Mouse (Mus musculus) stomach, postnatal 0 days (tissue): ENCODE data around the gene Fgfr2. TPM values are rescaled to one million over a fixed set of nuclear protein-coding genes. Genes with fewer than 3 reads are reported as not detected.

Experiments used
- ATAC-seq: fragments of 200-750 bp; cut with Nextera tagmentation; 2 replicates; pipeline ENCODE4 v1.8.0; 2017; ENCODE audit not compliant: low FRiP score, low TSS enrichment
- DNase-seq: peaks from one replicate; pipeline ENCODE4 v3.0.0-alpha.2; 2016; ENCODE audit warnings: low spot score
- H3K27ac ChIP-seq: fragments of 300-500 bp; sonication (generic); replicated peaks from 2 replicates; pipeline ENCODE4 v1.5.1; 2014; ENCODE audit warnings: mild to moderate bottlenecking, control low read depth
- H3K27me3 ChIP-seq: fragments of 300-500 bp; sonication (generic); 2 replicates; pipeline ENCODE4 v1.6.1; 2014; ENCODE audit warnings: low read length; ENCODE audit not compliant: control insufficient read depth, insufficient read depth
- H3K36me3 ChIP-seq: fragments of 300-500 bp; sonication (generic); 2 replicates; pipeline ENCODE4 v1.6.1; 2014; ENCODE audit warnings: low read length, mixed read lengths; ENCODE audit not compliant: control insufficient read depth, insufficient read depth
- H3K4me1 ChIP-seq: fragments of 300-500 bp; sonication (generic); replicated peaks from 2 replicates; pipeline ENCODE4 v1.6.1; 2014; ENCODE audit warnings: antibody characterized with exemption; ENCODE audit not compliant: control insufficient read depth, insufficient read depth
- H3K4me2 ChIP-seq: fragments of 300-500 bp; sonication (generic); replicated peaks from 2 replicates; pipeline ENCODE4 v1.6.1; 2014; ENCODE audit warnings: low read depth, mild to moderate bottlenecking, control low read depth, moderate library complexity
- H3K4me3 ChIP-seq: fragments of 300-500 bp; sonication (generic); 2 replicates; pipeline ENCODE4 v1.5.1; 2014; ENCODE audit warnings: low read depth, low read length, control low read depth
- H3K9ac ChIP-seq: fragments of 300-500 bp; sonication (generic); 2 replicates; pipeline ENCODE4 v1.6.1; 2014; ENCODE audit warnings: mild to moderate bottlenecking, low read length, control low read depth, mixed read lengths
- H3K9me3 ChIP-seq: fragments of 300-500 bp; sonication (generic); 2 replicates; pipeline ENCODE4 v1.6.1; 2016; ENCODE audit warnings: low read length; ENCODE audit not compliant: control insufficient read depth
- CTCF ChIP-seq: IDR thresholded peaks from 2 replicates; pipeline ENCODE4 v1.5.1; 2016; ENCODE audit warnings: antibody characterized with exemption, low read depth, mild to moderate bottlenecking, moderate library complexity
- EP300 ChIP-seq: optimal IDR thresholded peaks from 2 replicates; pipeline ENCODE3; 2016; ENCODE audit warnings: antibody characterized with exemption
- WGBS: fragments of 180-500 bp; shearing (Covaris S2); extraction: QIAGEN DNeasy Blood & Tissue Kit; methylation state at CpG from one replicate; pipeline ENCODE4 v1.1.7; 2014; 5-methylcytosine and 5-hydroxymethylcytosine counted together
- polyA plus RNA-seq: library from polyadenylated mRNA; unstranded; fragments of >200 nt; fragmentation: Nextera tagmentation; extraction: Ambion mirVana; gene quantifications from 2 replicates; pipeline ENCODE4 v1.2.1, GENCODE M21; 2015

Gene Fgfr2
- polyA plus RNA-seq, 1 experiment from 2014 or later = 60.8 TPM

DNA sequence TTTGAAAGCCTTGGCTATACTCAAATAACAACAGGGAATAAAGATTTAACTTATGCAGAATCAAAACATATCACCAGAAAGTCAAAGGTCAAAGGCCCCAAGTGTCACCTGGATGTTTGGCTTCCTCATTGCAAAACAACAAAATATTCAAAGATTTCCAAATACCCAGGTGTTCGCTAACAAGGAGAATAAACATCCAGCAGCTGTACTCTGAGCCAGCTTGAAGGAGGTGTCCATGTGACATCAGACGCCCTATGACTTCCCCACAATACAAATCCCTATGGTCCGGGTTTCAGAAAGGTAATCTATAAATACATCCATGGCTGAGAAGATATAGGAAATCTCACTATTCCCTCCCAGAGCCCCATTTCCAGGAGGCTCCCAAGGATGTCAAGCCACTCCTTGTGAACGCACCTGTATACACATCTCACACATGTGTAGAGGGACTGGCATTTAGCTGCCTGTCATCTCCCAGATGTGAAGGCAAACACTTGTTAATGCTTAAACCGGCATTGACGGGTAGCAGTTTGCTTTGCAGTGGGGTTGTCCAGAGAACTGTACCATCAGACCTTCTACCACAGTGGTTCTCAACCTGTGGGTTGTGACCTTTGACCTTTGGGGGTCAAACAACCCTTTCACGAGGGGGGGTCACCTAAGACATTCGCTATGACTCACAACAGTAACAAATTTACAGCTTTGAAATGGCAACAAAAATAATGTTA lies 2900.4 kb downstream of the Fgfr2 start:
- 44% methylated on average over 8 of the region's 8 CpGs for WGBS
- peak; percentile 36; the same call in 1 of the 2 replicates for ATAC-seq

DNA sequence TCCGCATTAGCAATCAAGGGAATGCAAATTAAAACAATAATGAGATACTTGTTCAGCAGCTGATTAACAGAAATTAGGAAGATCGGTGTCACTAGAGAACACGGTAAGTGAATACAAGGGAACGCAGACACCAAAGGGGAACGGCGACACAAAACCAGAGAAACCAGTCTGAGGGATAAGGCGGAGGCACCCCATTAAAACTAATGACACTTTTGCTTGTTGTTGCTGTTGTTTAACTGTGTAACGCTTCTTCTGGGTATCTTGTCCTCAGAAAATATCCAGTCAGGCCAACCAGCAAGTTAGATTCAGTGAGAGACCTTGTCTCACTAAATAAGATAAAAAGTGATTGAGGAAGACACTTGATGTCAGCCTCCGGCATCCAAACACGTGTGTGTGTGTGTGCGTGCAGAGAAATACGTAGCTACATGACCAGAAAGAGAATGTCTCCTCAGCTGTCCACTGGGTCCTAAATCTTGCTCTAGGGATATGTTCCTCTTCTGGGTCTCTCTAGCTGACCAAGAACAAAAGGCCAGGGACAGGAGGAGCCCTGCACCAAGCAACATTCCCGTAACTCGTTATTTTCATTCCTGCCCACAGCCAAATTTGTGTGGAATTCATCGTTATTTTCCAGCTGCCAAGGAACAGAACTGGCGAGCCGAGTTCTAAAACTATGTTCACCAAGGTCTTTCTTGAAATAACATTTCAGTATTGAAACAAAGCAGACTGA lies 2901.3 kb downstream of the Fgfr2 start:
- Histone ChIP-seq H3K9me3 (no peaks in the 10 kb centered on the region), H3K27me3 (no peaks in the 10 kb centered on the region), H3K4me3 (no peak overlapping the region), H3K4me2 (no peak overlapping the region), H3K9ac (no peak overlapping the region), H3K27ac (peak overlapping the region; percentile 58), H3K36me3 (peaks cover 2% of the 10 kb centered on the region), H3K4me1 (peaks cover 8% of the 10 kb centered on the region; the same call in 1 of the 2 replicates)
- TF ChIP-seq EP300 = no peak
- TF ChIP-seq CTCF = no peak
- 56% methylated on average over 17 of the region's 17 CpGs for WGBS
- DNase-seq = no peak
- ATAC-seq = no peak

More for the DNA sequence above, 2900.4 kb downstream of the Fgfr2 start:
- Histone ChIP-seq H3K36me3 (peaks cover 6% of the 10 kb centered on the region), H3K27me3 (no peaks in the 10 kb centered on the region), H3K9me3 (no peaks in the 10 kb centered on the region), H3K4me3 (no peak overlapping the region), H3K9ac (no peak overlapping the region), H3K27ac (peak overlapping the region; percentile 13; the same call in 1 of the 2 replicates), H3K4me1 (peaks cover 8% of the 10 kb centered on the region; the same call in 1 of the 2 replicates), H3K4me2 (no peak overlapping the region)
- no peak for TF ChIP-seq EP300
- no peak for TF ChIP-seq CTCF
- DNase-seq = no peak

GRCm38 (mm10) chr7:130220627-130221026 lies 2902.5 kb downstream of the Fgfr2 start:
- WGBS = 61% methylated on average over 4 of the region's 4 CpGs
- Histone ChIP-seq H3K9ac (no peak overlapping the region), H3K9me3 (no peaks in the 10 kb centered on the region), H3K27ac (peak overlapping the region; percentile 35; the same call in 1 of the 2 replicates), H3K4me2 (no peak overlapping the region), H3K4me3 (no peak overlapping the region), H3K27me3 (no peaks in the 10 kb centered on the region), H3K36me3 (no peaks in the 10 kb centered on the region), H3K4me1 (peaks cover 8% of the 10 kb centered on the region; the same call in 1 of the 2 replicates)
- ATAC-seq (no peak), DNase-seq (no peak)
- TF ChIP-seq EP300 (no peak), CTCF (no peak)

DNA sequence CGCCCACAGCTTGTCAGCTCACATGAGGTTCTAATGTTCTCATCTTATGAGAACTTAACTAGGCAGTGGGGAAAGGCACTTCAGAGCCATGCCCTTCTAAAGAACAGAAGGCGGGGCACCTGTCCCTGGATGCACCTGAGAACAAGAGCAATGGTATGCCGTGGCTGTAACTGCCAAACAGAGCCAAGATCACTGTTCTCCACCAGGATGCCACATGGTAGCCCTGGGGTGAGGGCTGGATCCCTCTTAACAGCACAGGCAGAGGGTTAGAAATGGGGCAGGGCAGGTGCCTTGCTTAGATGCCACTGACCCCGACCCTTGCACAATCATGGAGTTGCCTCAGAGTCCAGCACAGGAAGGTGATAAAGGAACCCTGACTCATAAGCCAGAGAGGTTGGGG lies 2903.3 kb downstream of the Fgfr2 start:
- H3K4me1 ChIP-seq = peaks cover 8% of the 10 kb centered on the region; the same call in 1 of the 2 replicates
- no peak overlapping the region for H3K9ac ChIP-seq
- DNase-seq (no peak), ATAC-seq (no peak; the same call in 1 of the 2 replicates)
- no peaks in the 10 kb centered on the region for H3K27me3 ChIP-seq
- H3K27ac ChIP-seq = no peak overlapping the region
- no peak for TF ChIP-seq CTCF
- no peak for TF ChIP-seq EP300
- no peaks in the 10 kb centered on the region for H3K9me3 ChIP-seq
- H3K4me3 ChIP-seq = no peak overlapping the region
- no peaks in the 10 kb centered on the region for H3K36me3 ChIP-seq
- WGBS = 62% methylated on average over 4 of the region's 4 CpGs
- no peak overlapping the region for H3K4me2 ChIP-seq

- ATAC-seq (no peak), DNase-seq (no peak)
- WGBS = 22% methylated on average over 4 of the region's 4 CpGs
- 0 out of 2 replicates have a peak overlapping the region, but pooled peaks have one; percentile 2 for H3K27ac ChIP-seq
- peaks cover 8% of the 10 kb centered on the region; the same call in 1 of the 2 replicates for H3K4me1 ChIP-seq
- H3K4me2 ChIP-seq = no peak overlapping the region
- no peaks in the 10 kb centered on the region for H3K36me3 ChIP-seq
- TF ChIP-seq CTCF (no peak), EP300 (no peak)
- no peak overlapping the region for H3K9ac ChIP-seq
- H3K27me3 ChIP-seq = no peaks in the 10 kb centered on the region
- H3K9me3 ChIP-seq = no peaks in the 10 kb centered on the region
- H3K4me3 ChIP-seq = no peak overlapping the region
Observed at GRCm38 (mm10) chr7:130216272-130216671, 2906.9 kb downstream of the Fgfr2 start.
